Mouse (Mus musculus): ENCODE results near the gene Armc6. TPM values are rescaled to one million over a fixed set of nuclear protein-coding genes. Genes with fewer than 3 reads are reported as not detected.

The Armc6 gene
- 0.93 TPM for polyA plus RNA-seq (2014; fragmentation: Illumina TruSeq; extraction: RNeasy Lipid Tissue Mini Kit (QIAGEN cat#74804); ENCODE audit: low read depth, low replicate concordance)

GRCm38 (mm10) chr8:70234080-70234780 is at the start of gene Armc6, which contains the start of gene Sugp2:
Armc6 (minus strand) TSS chr8:70234466.
Sugp2 (plus strand) TSS chr8:70234226.

GRCm38 (mm10) chr8:70282603-70283135 is 48.4 kb upstream of the Armc6 start, which contains the start of gene Homer3:
Homer3 (plus strand) TSS chr8:70282827.

GRCm38 (mm10) chr8:70212112-70213055 is 21.9 kb downstream of the Armc6 start, which contains the start of gene Slc25a42:
Slc25a42 (minus strand) TSS chr8:70212305.

GRCm38 (mm10) chr8:70172043-70172681 is 62.1 kb downstream of the Armc6 start, which contains the start of gene Tmem161a:
Tmem161a (plus strand) TSS chr8:70172356.

Other genes with a start within 250 kb of the Armc6 start
- 5.7 TPM for gene Gatad2a, start 238.1 kb downstream of the Armc6 start, polyA plus RNA-seq (2014; fragmentation: Illumina TruSeq; extraction: RNeasy Lipid Tissue Mini Kit (QIAGEN cat#74804); ENCODE audit: low read depth, low replicate concordance)
- gene Mau2, start 191.7 kb downstream of the Armc6 start, polyA plus RNA-seq (2014; fragmentation: Illumina TruSeq; extraction: RNeasy Lipid Tissue Mini Kit (QIAGEN cat#74804); ENCODE audit: low read depth, low replicate concordance): 7.8 TPM
- gene Sugp1, start 191.7 kb downstream of the Armc6 start, polyA plus RNA-seq (2014; fragmentation: Illumina TruSeq; extraction: RNeasy Lipid Tissue Mini Kit (QIAGEN cat#74804); ENCODE audit: low read depth, low replicate concordance): 4.8 TPM
- 2.3 TPM for gene Tm6sf2, start 161.5 kb downstream of the Armc6 start, polyA plus RNA-seq (2014; fragmentation: Illumina TruSeq; extraction: RNeasy Lipid Tissue Mini Kit (QIAGEN cat#74804); ENCODE audit: low read depth, low replicate concordance)
- gene Hapln4, start 151.0 kb downstream of the Armc6 start, polyA plus RNA-seq (2014; fragmentation: Illumina TruSeq; extraction: RNeasy Lipid Tissue Mini Kit (QIAGEN cat#74804); ENCODE audit: low read depth, low replicate concordance): not detected
- gene Ncan, start 113.6 kb downstream of the Armc6 start, polyA plus RNA-seq (2014; fragmentation: Illumina TruSeq; extraction: RNeasy Lipid Tissue Mini Kit (QIAGEN cat#74804); ENCODE audit: low read depth, low replicate concordance): not detected
- gene Nr2c2ap, start 103.1 kb downstream of the Armc6 start, polyA plus RNA-seq (2014; fragmentation: Illumina TruSeq; extraction: RNeasy Lipid Tissue Mini Kit (QIAGEN cat#74804); ENCODE audit: low read depth, low replicate concordance): 1.2 TPM
- 0.81 TPM for gene Rfxank, start 95.3 kb downstream of the Armc6 start, polyA plus RNA-seq (2014; fragmentation: Illumina TruSeq; extraction: RNeasy Lipid Tissue Mini Kit (QIAGEN cat#74804); ENCODE audit: low read depth, low replicate concordance)
- 9.1 TPM for gene Borcs8, start 95.0 kb downstream of the Armc6 start, polyA plus RNA-seq (2014; fragmentation: Illumina TruSeq; extraction: RNeasy Lipid Tissue Mini Kit (QIAGEN cat#74804); ENCODE audit: low read depth, low replicate concordance)
- not detected for gene Mef2b, start 94.8 kb downstream of the Armc6 start, polyA plus RNA-seq (2014; fragmentation: Illumina TruSeq; extraction: RNeasy Lipid Tissue Mini Kit (QIAGEN cat#74804); ENCODE audit: low read depth, low replicate concordance)
- gene Tmem161a, start 62.1 kb downstream of the Armc6 start, polyA plus RNA-seq (2014; fragmentation: Illumina TruSeq; extraction: RNeasy Lipid Tissue Mini Kit (QIAGEN cat#74804); ENCODE audit: low read depth, low replicate concordance): 4.8 TPM
- gene Slc25a42, start 22.2 kb downstream of the Armc6 start, polyA plus RNA-seq (2014; fragmentation: Illumina TruSeq; extraction: RNeasy Lipid Tissue Mini Kit (QIAGEN cat#74804); ENCODE audit: low read depth, low replicate concordance): 4.1 TPM
- 3.2 TPM for gene Sugp2, start 240 bp downstream of the Armc6 start, polyA plus RNA-seq (2014; fragmentation: Illumina TruSeq; extraction: RNeasy Lipid Tissue Mini Kit (QIAGEN cat#74804); ENCODE audit: low read depth, low replicate concordance)
- gene Homer3, start 48.4 kb upstream of the Armc6 start, polyA plus RNA-seq (2014; fragmentation: Illumina TruSeq; extraction: RNeasy Lipid Tissue Mini Kit (QIAGEN cat#74804); ENCODE audit: low read depth, low replicate concordance): not detected
- 2.9 TPM for gene Ddx49, start 68.0 kb upstream of the Armc6 start, polyA plus RNA-seq (2014; fragmentation: Illumina TruSeq; extraction: RNeasy Lipid Tissue Mini Kit (QIAGEN cat#74804); ENCODE audit: low read depth, low replicate concordance)
- 0.65 TPM for gene Cope, start 68.1 kb upstream of the Armc6 start, polyA plus RNA-seq (2014; fragmentation: Illumina TruSeq; extraction: RNeasy Lipid Tissue Mini Kit (QIAGEN cat#74804); ENCODE audit: low read depth, low replicate concordance)
- not detected for gene Cers1, start 81.3 kb upstream of the Armc6 start, polyA plus RNA-seq (2014; fragmentation: Illumina TruSeq; extraction: RNeasy Lipid Tissue Mini Kit (QIAGEN cat#74804); ENCODE audit: low read depth, low replicate concordance)
- not detected for gene Gdf1, start 95.4 kb upstream of the Armc6 start, polyA plus RNA-seq (2014; fragmentation: Illumina TruSeq; extraction: RNeasy Lipid Tissue Mini Kit (QIAGEN cat#74804); ENCODE audit: low read depth, low replicate concordance)
- gene Upf1, start 118.8 kb upstream of the Armc6 start, polyA plus RNA-seq (2014; fragmentation: Illumina TruSeq; extraction: RNeasy Lipid Tissue Mini Kit (QIAGEN cat#74804); ENCODE audit: low read depth, low replicate concordance): 1.9 TPM
- gene Comp, start 139.1 kb upstream of the Armc6 start, polyA plus RNA-seq (2014; fragmentation: Illumina TruSeq; extraction: RNeasy Lipid Tissue Mini Kit (QIAGEN cat#74804); ENCODE audit: low read depth, low replicate concordance): not detected
- 0.93 TPM for gene Crtc1, start 205.1 kb upstream of the Armc6 start, polyA plus RNA-seq (2014; fragmentation: Illumina TruSeq; extraction: RNeasy Lipid Tissue Mini Kit (QIAGEN cat#74804); ENCODE audit: low read depth, low replicate concordance)
- gene Klhl26, start 242.5 kb upstream of the Armc6 start, polyA plus RNA-seq (2014; fragmentation: Illumina TruSeq; extraction: RNeasy Lipid Tissue Mini Kit (QIAGEN cat#74804); ENCODE audit: low read depth, low replicate concordance): 2.1 TPM

Measured in kidney, adult 10 weeks (tissue).